Mouse (Mus musculus): ENCODE data around the gene Vti1a.

DNA sequence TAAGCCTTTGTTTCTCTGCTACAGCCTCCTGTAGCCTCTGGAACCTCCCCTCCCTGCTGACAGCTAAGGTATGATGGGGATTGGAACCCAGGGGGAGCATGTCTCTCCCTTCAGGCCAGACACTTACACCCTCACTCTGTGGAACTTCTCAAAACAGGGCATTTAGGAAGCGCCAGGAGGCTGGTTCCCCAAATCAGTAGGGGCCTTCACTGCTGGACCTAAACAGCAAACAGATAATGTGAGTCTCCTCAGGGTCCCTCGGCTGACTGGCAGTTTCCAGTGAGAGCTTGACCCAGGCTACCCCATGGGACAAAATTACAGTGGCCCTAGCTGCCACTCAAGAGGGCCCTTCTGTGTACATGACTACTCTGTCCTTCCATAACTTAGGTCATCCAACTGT is 325.8 kb downstream of the Vti1a start:
- TF ChIP-seq CTCF (IDR thresholded peaks at IDR 0.05; ENCODE audit: low read depth): no peak
- no peak for TF ChIP-seq EP300 (optimal IDR thresholded peaks at IDR 0.05)

All from stomach, postnatal 0 days (tissue).